Mouse (Mus musculus) hindbrain, embryonic 13.5 days (tissue): Measurements from ENCODE around the gene Cfap97d2. TPM values are rescaled to one million over a fixed set of nuclear protein-coding genes. Genes with fewer than 3 reads are reported as not detected.

ENCODE experiments used
- ATAC-seq: fragments of 200-750 bp; cut with Nextera tagmentation; 2 replicates; pipeline ENCODE4 v1.8.0; 2017; ENCODE audit warnings: moderate TSS enrichment; ENCODE audit not compliant: low FRiP score
- H3K27ac ChIP-seq: fragments of 300-500 bp; sonication (generic); 2 replicates; pipeline ENCODE4 v1.5.1; 2015; ENCODE audit warnings: inconsistent platforms, mild to moderate bottlenecking, moderate library complexity
- H3K27me3 ChIP-seq: fragments of 300-500 bp; sonication (generic); 2 replicates; pipeline ENCODE4 v1.6.1; 2015; ENCODE audit warnings: mild to moderate bottlenecking, inconsistent platforms
- H3K36me3 ChIP-seq: fragments of 300-500 bp; sonication (generic); 2 replicates; pipeline ENCODE4 v1.6.1; 2015; ENCODE audit warnings: mild to moderate bottlenecking, inconsistent platforms
- H3K4me1 ChIP-seq: fragments of 300-500 bp; sonication (generic); replicated peaks from 2 replicates; pipeline ENCODE4 v1.6.1; 2015; ENCODE audit warnings: inconsistent platforms
- H3K4me2 ChIP-seq: fragments of 300-500 bp; sonication (generic); 2 replicates; pipeline ENCODE4 v1.6.1; 2015; ENCODE audit warnings: inconsistent platforms, mild to moderate bottlenecking, moderate library complexity
- H3K4me3 ChIP-seq: fragments of 300-500 bp; sonication (generic); 2 replicates; pipeline ENCODE4 v1.5.1; 2015; ENCODE audit warnings: mild to moderate bottlenecking, inconsistent platforms
- H3K9ac ChIP-seq: fragments of 300-500 bp; sonication (generic); 2 replicates; pipeline ENCODE4 v1.6.1; 2015; ENCODE audit warnings: mild to moderate bottlenecking, inconsistent platforms
- H3K9me3 ChIP-seq: fragments of 300-500 bp; sonication (generic); 2 replicates; pipeline ENCODE4 v1.6.1; 2016; ENCODE audit warnings: inconsistent platforms
- WGBS: fragments of 180-500 bp; shearing (Covaris S2); methylation state at CpG from one replicate; pipeline ENCODE4 v1.1.7; 2015; 5-methylcytosine and 5-hydroxymethylcytosine counted together
- polyA plus RNA-seq: library from polyadenylated mRNA; unstranded; fragments of >200 nt; fragmentation: Nextera tagmentation; extraction: Ambion mirVana; gene quantifications from 2 replicates; pipeline ENCODE4 v1.2.1, GENCODE M21; 2015

Gene Cfap97d2
- polyA plus RNA-seq, 1 experiment from 2014 or later, result 2.8 TPM

DNA sequence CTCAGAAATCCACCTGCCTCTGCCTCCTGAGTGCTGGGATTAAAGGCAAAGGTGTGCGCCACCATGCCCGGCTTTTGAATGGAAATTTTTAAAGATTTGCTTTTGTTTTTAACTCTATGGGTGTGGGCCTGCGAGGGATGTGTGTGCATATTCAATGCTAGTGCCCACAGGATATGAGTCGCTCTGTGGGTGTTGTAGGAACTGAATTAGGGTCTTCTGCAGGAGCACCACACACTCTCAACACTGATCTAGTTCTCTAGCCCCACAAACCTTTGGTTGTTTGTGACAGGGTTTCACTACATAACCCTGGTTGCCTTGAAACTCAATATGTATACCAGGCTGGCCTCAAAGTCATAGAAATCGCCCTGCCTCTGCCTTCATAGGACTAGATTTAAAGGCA, 16.4 kb upstream of the Cfap97d2 start:
- H3K4me1 ChIP-seq, result peaks cover 20% of the 10 kb centered on the region
- H3K4me2 ChIP-seq, result no peak overlapping the region
- no peak overlapping the region for H3K4me3 ChIP-seq
- no peaks in the 10 kb centered on the region for H3K36me3 ChIP-seq
- H3K27ac ChIP-seq, result no peak overlapping the region
- 90% methylated on average over 5 of the region's 5 CpGs for WGBS
- no peaks in the 10 kb centered on the region for H3K9me3 ChIP-seq
- no peaks in the 10 kb centered on the region for H3K27me3 ChIP-seq
- no peak overlapping the region for H3K9ac ChIP-seq
- ATAC-seq, result no peak

DNA sequence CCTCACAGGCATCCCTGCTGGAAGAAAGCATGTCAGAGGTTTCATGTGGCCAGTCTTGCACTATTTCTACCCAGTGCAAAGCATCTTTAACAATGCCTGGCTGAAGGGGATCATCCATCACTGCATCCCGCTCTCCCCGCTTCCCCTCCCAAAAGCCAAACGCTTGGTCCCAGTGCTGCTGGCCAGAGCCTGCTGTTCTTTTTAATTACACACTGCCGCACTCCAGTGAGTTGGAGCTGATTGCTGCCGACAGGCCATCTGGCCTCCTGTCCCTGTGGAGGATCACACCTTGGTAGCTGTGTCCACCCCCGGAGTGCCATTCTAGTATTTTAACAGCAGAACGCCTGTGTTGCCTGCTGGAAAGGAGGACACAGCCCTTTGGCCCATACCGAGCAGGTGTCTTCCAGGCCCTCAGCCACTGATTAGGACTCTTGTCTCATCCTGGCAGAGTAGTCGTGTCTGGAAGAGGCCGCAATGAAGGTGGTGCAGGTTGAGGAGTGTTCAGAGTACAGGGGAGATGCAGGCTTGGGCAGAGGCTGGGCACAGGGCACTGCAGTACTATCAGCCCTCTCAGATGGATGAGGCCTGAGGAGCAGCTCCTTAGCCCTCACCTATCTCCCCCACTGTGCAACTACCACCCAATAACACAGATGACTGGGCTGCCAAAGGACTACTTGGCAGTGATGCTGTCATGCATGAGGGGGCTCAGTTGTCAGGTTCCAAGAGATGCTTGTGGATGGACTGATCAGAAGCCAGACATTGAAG, 13.2 kb upstream of the Cfap97d2 start:
- peak overlapping the region; percentile 6; the same call in 1 of the 2 replicates for H3K9ac ChIP-seq

DNA sequence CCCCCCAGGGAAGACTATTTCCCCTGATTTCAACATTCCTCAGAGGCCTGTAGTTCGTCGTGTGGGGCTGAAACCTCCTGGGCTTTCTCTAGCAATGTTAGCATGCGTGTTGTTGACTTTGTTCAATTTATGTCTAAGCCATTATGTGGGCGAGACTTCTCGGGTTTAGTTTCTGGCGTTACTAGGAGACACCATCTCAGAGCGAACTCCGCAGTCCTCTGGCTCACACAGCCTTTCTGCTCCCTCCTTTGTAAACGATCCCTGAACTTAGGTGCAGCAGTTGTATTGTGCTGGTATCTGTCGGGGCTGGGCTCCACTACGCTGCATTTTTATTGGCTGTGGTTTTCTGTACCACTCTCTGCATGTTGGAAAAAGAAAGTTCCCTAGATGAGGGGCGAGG, 11.0 kb upstream of the Cfap97d2 start:
- WGBS, result 67% methylated on average over 12 of the region's 12 CpGs
- no peak for ATAC-seq
- H3K4me3 ChIP-seq, result no peak overlapping the region

More for the DNA sequence above, 13.2 kb upstream of the Cfap97d2 start:
- H3K4me1 ChIP-seq, result peaks cover 20% of the 10 kb centered on the region
- no peak overlapping the region for H3K4me3 ChIP-seq
- H3K27me3 ChIP-seq, result no peaks in the 10 kb centered on the region
- 32% methylated on average over 10 of the region's 10 CpGs for WGBS
- H3K27ac ChIP-seq, result peak overlapping the region; percentile 79
- H3K9me3 ChIP-seq, result no peaks in the 10 kb centered on the region
- ATAC-seq, result peak; percentile 75
- no peaks in the 10 kb centered on the region for H3K36me3 ChIP-seq
- no peak overlapping the region for H3K4me2 ChIP-seq

DNA sequence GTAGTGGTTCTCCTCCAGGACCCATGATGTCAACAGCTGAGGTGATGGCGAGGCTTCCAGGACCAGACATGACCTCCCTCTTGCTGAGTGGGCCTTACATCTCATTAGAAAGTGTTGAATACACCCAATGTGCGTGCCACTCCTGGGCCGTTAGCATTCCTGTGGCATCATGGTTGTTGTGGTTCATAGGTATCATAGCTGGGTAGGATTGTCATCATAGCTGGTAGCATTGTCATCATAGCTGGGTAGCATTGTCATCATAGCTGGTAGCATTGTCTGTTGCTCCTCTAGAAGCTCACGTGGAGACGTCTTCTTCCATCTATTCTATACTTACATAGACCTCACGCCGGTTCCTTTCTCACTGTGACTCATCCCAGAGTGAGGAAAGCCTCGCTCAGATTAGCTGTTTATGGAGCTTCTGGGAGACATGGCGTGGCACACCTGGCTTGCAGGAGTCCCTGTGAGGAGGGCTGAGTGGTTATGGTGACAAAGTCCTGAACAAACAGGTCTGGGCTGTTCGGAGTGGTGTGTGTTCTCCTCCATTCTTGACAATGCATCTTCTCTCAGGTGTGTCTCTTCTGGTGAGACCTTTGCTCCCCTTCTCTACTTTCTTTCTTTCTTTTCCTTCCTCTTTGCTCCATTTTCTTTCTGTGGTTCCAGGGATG, 10.4 kb upstream of the Cfap97d2 start:
- Histone ChIP-seq H3K27ac (no peak overlapping the region), H3K4me3 (no peak overlapping the region), H3K9ac (no peak overlapping the region), H3K4me1 (peaks cover 14% of the 10 kb centered on the region), H3K36me3 (no peaks in the 10 kb centered on the region), H3K9me3 (no peaks in the 10 kb centered on the region), H3K4me2 (no peak overlapping the region), H3K27me3 (no peaks in the 10 kb centered on the region)
- no peak for ATAC-seq
- 95% methylated on average over 10 of the region's 10 CpGs for WGBS

More for the DNA sequence above, 11.0 kb upstream of the Cfap97d2 start:
- Histone ChIP-seq H3K9me3 (no peaks in the 10 kb centered on the region), H3K27ac (no peak overlapping the region), H3K9ac (no peak overlapping the region), H3K4me2 (no peak overlapping the region), H3K4me1 (peaks cover 14% of the 10 kb centered on the region), H3K27me3 (no peaks in the 10 kb centered on the region), H3K36me3 (no peaks in the 10 kb centered on the region)

DNA sequence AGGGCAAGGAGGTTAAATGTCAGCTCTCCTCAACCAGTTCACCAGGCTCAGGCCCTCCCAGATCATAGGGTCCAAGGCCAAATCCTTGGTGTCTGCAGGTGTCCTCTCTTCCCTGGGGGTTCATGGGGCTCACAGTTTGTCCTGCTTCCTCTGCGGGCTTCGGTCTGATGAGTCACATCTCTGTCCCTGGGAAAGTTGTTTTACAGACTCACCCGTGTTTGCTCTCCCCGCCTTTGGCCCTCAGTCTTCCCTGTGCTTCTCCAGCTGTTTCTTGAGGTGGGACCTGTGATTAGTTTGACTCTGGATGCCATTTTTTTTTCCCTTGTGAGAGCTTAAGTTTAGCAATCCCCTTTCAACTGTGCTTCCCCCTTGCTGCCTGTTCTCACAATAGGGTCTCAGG, 9.5 kb upstream of the Cfap97d2 start:
- no peak overlapping the region for H3K4me2 ChIP-seq
- no peak overlapping the region for H3K27ac ChIP-seq
- H3K36me3 ChIP-seq, result no peaks in the 10 kb centered on the region
- H3K27me3 ChIP-seq, result no peaks in the 10 kb centered on the region
- WGBS, result 82% methylated on average over 4 of the region's 4 CpGs
- H3K9me3 ChIP-seq, result no peaks in the 10 kb centered on the region
- H3K4me3 ChIP-seq, result no peak overlapping the region
- no peak overlapping the region for H3K9ac ChIP-seq
- no peak for ATAC-seq
- peaks cover 14% of the 10 kb centered on the region for H3K4me1 ChIP-seq

DNA sequence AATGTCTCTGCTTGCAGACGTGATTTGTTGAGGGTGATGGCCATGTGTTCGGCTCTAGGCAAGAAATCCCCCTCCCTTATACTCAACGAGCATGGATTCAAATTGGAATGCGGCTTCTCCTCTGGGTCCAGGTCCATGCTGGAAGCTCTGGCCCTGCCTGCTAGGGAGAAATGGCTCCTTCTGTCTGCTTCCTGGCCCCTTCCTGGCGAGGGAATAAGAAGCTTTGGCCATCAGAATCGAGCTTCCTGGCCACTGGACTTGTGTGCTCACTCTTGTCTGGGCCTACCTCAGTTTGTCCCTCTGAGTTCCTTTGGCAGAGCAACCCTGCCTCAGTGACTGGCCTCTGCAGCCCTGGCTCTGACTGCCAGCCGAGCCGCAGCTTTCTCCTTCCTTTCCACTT, 8.5 kb upstream of the Cfap97d2 start:
- no peak for ATAC-seq
- no peak overlapping the region for H3K9ac ChIP-seq
- no peak overlapping the region for H3K27ac ChIP-seq
- peaks cover 13% of the 10 kb centered on the region for H3K4me1 ChIP-seq
- no peak overlapping the region for H3K4me3 ChIP-seq
- H3K9me3 ChIP-seq, result no peaks in the 10 kb centered on the region
- 79% methylated on average over 8 of the region's 8 CpGs for WGBS
- no peaks in the 10 kb centered on the region for H3K36me3 ChIP-seq
- no peak overlapping the region for H3K4me2 ChIP-seq
- no peaks in the 10 kb centered on the region for H3K27me3 ChIP-seq

DNA sequence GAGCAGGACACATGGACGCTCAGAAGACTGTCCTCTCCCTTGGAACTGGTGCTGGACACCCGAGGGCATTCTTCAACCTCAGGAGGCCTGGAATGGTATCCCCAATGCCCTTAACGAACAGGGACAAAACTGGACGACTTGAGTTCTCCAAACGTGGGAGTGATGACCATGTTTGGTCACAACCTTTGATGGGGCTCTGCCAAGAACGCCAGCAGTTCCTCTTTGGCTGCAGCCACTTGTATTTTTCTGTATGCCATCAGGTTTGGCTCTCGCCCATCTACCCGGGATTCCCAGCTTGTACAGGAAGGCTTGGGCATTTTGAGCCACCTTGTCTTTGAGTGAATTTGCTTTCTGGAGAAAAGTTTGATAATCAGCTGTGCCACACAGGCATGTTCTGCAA, 8.0 kb upstream of the Cfap97d2 start:
- 86% methylated on average over 8 of the region's 8 CpGs for WGBS
- Histone ChIP-seq H3K36me3 (no peaks in the 10 kb centered on the region), H3K4me1 (peaks cover 8% of the 10 kb centered on the region), H3K27me3 (no peaks in the 10 kb centered on the region), H3K4me2 (no peak overlapping the region), H3K9me3 (no peaks in the 10 kb centered on the region), H3K9ac (no peak overlapping the region), H3K4me3 (no peak overlapping the region), H3K27ac (no peak overlapping the region)
- ATAC-seq, result no peak

DNA sequence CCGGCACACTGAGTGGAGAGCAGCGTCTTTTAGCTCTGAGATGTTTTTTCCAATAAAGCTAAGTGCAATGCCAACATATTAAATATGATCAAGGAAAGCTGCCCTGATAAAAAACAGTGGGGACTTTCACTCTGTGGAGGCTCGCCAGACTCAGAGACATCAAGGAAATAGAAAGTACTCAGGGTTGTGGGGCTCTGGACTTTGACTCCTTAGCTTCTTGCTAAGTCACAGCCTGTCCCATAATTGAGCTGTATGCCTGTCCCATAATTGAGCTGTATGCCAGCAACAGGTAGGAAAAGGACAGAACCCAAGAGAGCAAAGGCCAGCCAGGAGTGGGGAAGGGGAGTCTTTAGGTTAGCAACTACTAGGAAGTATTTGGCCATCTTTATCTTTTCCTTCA, 7.4 kb upstream of the Cfap97d2 start:
- no peaks in the 10 kb centered on the region for H3K9me3 ChIP-seq
- WGBS, result 90% methylated on average over 3 of the region's 3 CpGs
- no peak overlapping the region for H3K4me2 ChIP-seq

DNA sequence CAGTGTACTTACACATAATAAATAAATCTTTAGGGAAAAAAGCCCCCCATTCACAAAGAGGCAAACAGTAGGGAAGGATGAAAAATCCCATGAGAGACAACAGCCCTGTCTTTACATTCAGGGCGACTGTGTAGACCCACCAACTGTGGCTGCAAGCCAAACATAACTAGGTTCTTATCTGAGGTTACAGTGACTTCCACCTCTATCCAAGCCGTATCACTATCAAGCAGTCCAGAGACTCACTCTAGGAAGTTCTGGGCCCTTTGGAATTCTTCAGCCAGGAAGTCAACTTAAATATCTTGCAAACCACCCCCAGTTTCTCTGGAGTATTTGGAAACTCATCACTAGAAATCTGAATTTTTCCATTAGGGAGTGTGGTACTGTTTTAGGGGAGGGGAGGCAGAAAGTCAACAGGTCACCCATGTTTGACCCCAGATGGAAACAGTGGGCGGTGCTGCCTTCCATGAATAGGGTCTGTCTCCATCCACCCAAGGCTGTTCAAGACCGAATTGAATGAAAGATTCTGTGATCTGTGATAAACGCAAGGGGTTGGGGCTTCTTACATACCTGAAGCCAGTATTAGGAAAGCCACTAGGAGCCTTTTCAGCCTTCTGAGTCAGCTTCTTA, 6.3 kb upstream of the Cfap97d2 start:
- H3K9me3 ChIP-seq, result no peaks in the 10 kb centered on the region
- H3K27ac ChIP-seq, result no peak overlapping the region
- no peaks in the 10 kb centered on the region for H3K27me3 ChIP-seq
- H3K9ac ChIP-seq, result no peak overlapping the region
- 80% methylated on average over 5 of the region's 5 CpGs for WGBS
- peaks cover 3% of the 10 kb centered on the region; the same call in 1 of the 2 replicates for H3K4me1 ChIP-seq
- H3K4me3 ChIP-seq, result no peak overlapping the region
- H3K4me2 ChIP-seq, result no peak overlapping the region
- H3K36me3 ChIP-seq, result no peaks in the 10 kb centered on the region
- no peak for ATAC-seq

More for the DNA sequence above, 7.4 kb upstream of the Cfap97d2 start:
- H3K4me1 ChIP-seq, result peaks cover 8% of the 10 kb centered on the region; the same call in 1 of the 2 replicates
- H3K27me3 ChIP-seq, result no peaks in the 10 kb centered on the region
- no peak for ATAC-seq
- no peaks in the 10 kb centered on the region for H3K36me3 ChIP-seq
- H3K27ac ChIP-seq, result no peak overlapping the region
- H3K4me3 ChIP-seq, result no peak overlapping the region
- H3K9ac ChIP-seq, result no peak overlapping the region

DNA sequence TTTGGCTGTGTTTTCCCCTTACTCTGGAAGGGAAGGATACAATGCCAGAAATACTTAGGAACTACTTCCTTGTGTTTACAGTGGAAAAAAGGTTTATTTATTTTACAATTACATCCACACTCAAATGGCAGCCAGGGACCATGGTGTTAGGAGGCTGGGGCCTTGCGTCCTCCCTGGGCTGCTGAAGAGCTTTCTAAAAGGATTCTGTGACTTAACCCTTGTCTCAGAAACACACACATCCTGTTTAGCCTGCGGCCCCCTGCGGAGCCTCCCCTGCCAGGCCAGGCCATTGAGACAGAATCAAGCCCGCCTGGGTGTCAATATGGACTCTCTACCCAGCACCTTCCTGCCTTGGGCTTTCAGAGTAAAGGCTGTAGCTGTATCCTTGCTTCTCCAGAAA, 2.9 kb upstream of the Cfap97d2 start:
- ATAC-seq, result no peak
- Histone ChIP-seq H3K36me3 (no peaks in the 10 kb centered on the region), H3K4me2 (no peak overlapping the region), H3K4me1 (peaks cover 17% of the 10 kb centered on the region), H3K27ac (no peak overlapping the region), H3K9ac (no peak overlapping the region), H3K4me3 (no peak overlapping the region), H3K27me3 (no peaks in the 10 kb centered on the region), H3K9me3 (no peaks in the 10 kb centered on the region)
- 61% methylated on average over 4 of the region's 4 CpGs for whole genome bisulfite sequencing

DNA sequence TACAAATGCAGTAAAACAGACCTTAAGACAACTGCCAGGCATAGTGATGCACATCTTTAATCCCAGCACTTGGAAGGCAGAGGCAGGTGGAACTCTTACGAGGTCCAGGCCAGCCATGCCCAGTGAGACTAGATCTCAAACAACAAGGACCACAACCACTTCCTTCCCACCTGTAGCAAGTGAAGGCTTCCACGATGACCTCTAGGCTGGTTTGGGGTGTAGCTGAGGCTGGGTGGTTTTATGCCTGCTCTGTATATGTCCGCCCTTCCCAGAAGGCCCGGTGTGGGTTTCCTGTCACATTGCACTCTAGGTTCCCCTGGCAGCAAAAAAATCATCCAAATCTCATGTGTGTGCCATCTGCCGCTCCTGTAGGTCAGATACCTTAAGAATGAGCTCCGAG, 1.9 kb upstream of the Cfap97d2 start:
- 94% methylated on average over 6 of the region's 6 CpGs for WGBS

DNA sequence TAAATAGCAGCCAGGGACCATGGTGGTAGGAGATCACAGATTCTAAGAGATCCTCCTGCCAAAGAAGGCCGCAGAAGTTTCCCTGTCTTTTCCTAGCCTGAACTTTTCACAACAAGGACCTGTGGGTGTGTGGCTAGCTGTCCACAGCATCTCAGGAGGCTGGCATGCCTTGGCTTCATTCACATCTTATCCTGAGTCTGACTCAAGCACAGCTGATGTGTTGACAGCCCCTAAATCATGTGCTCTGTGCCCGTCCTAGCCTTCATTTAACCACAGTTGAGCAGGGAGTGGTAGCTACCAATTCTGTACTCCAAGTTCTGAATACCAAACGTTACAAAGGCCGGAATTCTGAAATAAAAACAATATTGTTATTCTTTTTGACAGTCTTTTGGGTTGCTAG, 1.4 kb upstream of the Cfap97d2 start:
- Histone ChIP-seq H3K4me3 (no peak overlapping the region), H3K27me3 (no peaks in the 10 kb centered on the region), H3K9me3 (no peaks in the 10 kb centered on the region), H3K4me1 (peaks cover 17% of the 10 kb centered on the region), H3K4me2 (no peak overlapping the region), H3K36me3 (no peaks in the 10 kb centered on the region), H3K27ac (no peak overlapping the region), H3K9ac (no peak overlapping the region)
- 88% methylated on average over 4 of the region's 4 CpGs for WGBS
- ATAC-seq, result no peak

More for the DNA sequence above, 1.9 kb upstream of the Cfap97d2 start:
- H3K4me1 ChIP-seq, result peaks cover 17% of the 10 kb centered on the region
- no peak overlapping the region for H3K4me3 ChIP-seq
- H3K9me3 ChIP-seq, result no peaks in the 10 kb centered on the region
- no peaks in the 10 kb centered on the region for H3K27me3 ChIP-seq
- no peak overlapping the region for H3K9ac ChIP-seq
- H3K4me2 ChIP-seq, result no peak overlapping the region
- H3K27ac ChIP-seq, result no peak overlapping the region
- ATAC-seq, result no peak
- no peaks in the 10 kb centered on the region for H3K36me3 ChIP-seq
